Mouse (Mus musculus) heart, embryonic 15.5 days (tissue): ENCODE measurements around the gene Abl1. TPM values are rescaled to one million over a fixed set of nuclear protein-coding genes. Genes with fewer than 3 reads are reported as not detected.
A peak's percentile ranks its signal among the peaks of the same experiment; 100 is the strongest.

Experiments
- ATAC-seq: fragments of 200-750 bp; cut with Nextera tagmentation; replicated peaks from 2 replicates; pipeline ENCODE4 v1.8.0; 2017; ENCODE audit warnings: low read depth, moderate TSS enrichment; ENCODE audit not compliant: insufficient number of reproducible peaks, insufficient read depth, low FRiP score
- H3K27ac ChIP-seq: fragments of 300-500 bp; sonication (generic); 2 replicates; pipeline ENCODE4 v1.5.1; 2015; ENCODE audit warnings: mild to moderate bottlenecking, inconsistent platforms
- H3K27me3 ChIP-seq: fragments of 300-500 bp; sonication (generic); 2 replicates; pipeline ENCODE4 v1.6.1; 2015; ENCODE audit warnings: inconsistent platforms
- H3K36me3 ChIP-seq: fragments of 300-500 bp; sonication (generic); 2 replicates; pipeline ENCODE4 v1.6.1; 2015; ENCODE audit warnings: mild to moderate bottlenecking, inconsistent platforms
- H3K4me1 ChIP-seq: fragments of 300-500 bp; sonication (generic); replicated peaks from 2 replicates; pipeline ENCODE4 v1.6.1; 2015; ENCODE audit warnings: inconsistent platforms
- H3K4me2 ChIP-seq: fragments of 300-500 bp; sonication (generic); 2 replicates; pipeline ENCODE4 v1.6.1; 2015; ENCODE audit warnings: inconsistent platforms, mild to moderate bottlenecking, moderate library complexity
- H3K4me3 ChIP-seq: fragments of 300-500 bp; sonication (generic); 2 replicates; pipeline ENCODE4 v1.5.1; 2015; ENCODE audit warnings: mild to moderate bottlenecking, inconsistent platforms
- H3K9ac ChIP-seq: fragments of 300-500 bp; sonication (generic); 2 replicates; pipeline ENCODE4 v1.6.1; 2015; ENCODE audit warnings: mild to moderate bottlenecking, inconsistent platforms
- H3K9me3 ChIP-seq: fragments of 300-500 bp; sonication (generic); replicated peaks from 2 replicates; pipeline ENCODE4 v1.6.1; 2016; ENCODE audit warnings: inconsistent platforms
- WGBS: fragments of 180-500 bp; shearing (Covaris S2); methylation state at CpG from one replicate; pipeline ENCODE4 v1.1.7; 2015; ENCODE audit warnings: mixed read lengths; 5-methylcytosine and 5-hydroxymethylcytosine counted together
- polyA plus RNA-seq: library from polyadenylated mRNA; unstranded; fragments of >200 nt; fragmentation: Nextera tagmentation; extraction: Ambion mirVana; gene quantifications from 2 replicates; pipeline ENCODE4 v1.2.1, GENCODE M21; 2015

The Abl1 gene
- polyA plus RNA-seq, 1 experiment from 2014 or later = 21.9 TPM

- H3K36me3 ChIP-seq = no peaks in the 10 kb centered on the region
- H3K27me3 ChIP-seq = no peaks in the 10 kb centered on the region
- no peak for ATAC-seq
- 86% methylated on average over 5 of the region's 5 CpGs for WGBS
- H3K27ac ChIP-seq = peak overlapping the region; percentile 72; the same call in 1 of the 2 replicates
- no peak overlapping the region for H3K9ac ChIP-seq
- no peaks in the 10 kb centered on the region for H3K9me3 ChIP-seq
- H3K4me1 ChIP-seq = peaks cover 31% of the 10 kb centered on the region
- H3K4me2 ChIP-seq = no peak overlapping the region
- H3K4me3 ChIP-seq = no peak overlapping the region
Observed at GRCm38 (mm10) chr2:31750133-31750532, 62.0 kb downstream of the Abl1 start.

GRCm38 (mm10) chr2:31757472-31757871, 69.3 kb downstream of the Abl1 start:
- Histone ChIP-seq H3K9ac (no peak overlapping the region), H3K36me3 (no peaks in the 10 kb centered on the region), H3K4me3 (no peak overlapping the region), H3K9me3 (no peaks in the 10 kb centered on the region), H3K4me2 (no peak overlapping the region), H3K27me3 (no peaks in the 10 kb centered on the region), H3K4me1 (peaks cover 38% of the 10 kb centered on the region), H3K27ac (peak overlapping the region; percentile 73)
- ATAC-seq = no peak; the same call in 1 of the 2 replicates

- ATAC-seq = no peak
- no peaks in the 10 kb centered on the region for H3K27me3 ChIP-seq
- peak overlapping the region; percentile 98 for H3K27ac ChIP-seq
- peak overlapping the region; percentile 93 for H3K4me3 ChIP-seq
- H3K36me3 ChIP-seq = no peaks in the 10 kb centered on the region
- H3K4me2 ChIP-seq = peak overlapping the region; percentile 86
- no peaks in the 10 kb centered on the region for H3K9me3 ChIP-seq
- peak overlapping the region; percentile 99; the same call in 1 of the 2 replicates for H3K9ac ChIP-seq
- WGBS = 84% methylated on average over 5 of the region's 5 CpGs
- peaks cover 46% of the 10 kb centered on the region for H3K4me1 ChIP-seq
Observed at GRCm38 (mm10) chr2:31758966-31759365, 70.8 kb downstream of the Abl1 start.

GRCm38 (mm10) chr2:31759751-31760460, 71.7 kb downstream of the Abl1 start:
- peak overlapping the region; percentile 98 for H3K27ac ChIP-seq
- peak overlapping the region; percentile 86 for H3K4me2 ChIP-seq
- no peaks in the 10 kb centered on the region for H3K9me3 ChIP-seq
- H3K9ac ChIP-seq = peak overlapping the region; percentile 99
- peak; percentile 92 for ATAC-seq
- peak overlapping the region; percentile 93 for H3K4me3 ChIP-seq
- WGBS = under 1% methylated on average over 42 of the region's 42 CpGs
- no peaks in the 10 kb centered on the region for H3K36me3 ChIP-seq
- no peaks in the 10 kb centered on the region for H3K27me3 ChIP-seq
- peaks cover 55% of the 10 kb centered on the region for H3K4me1 ChIP-seq

- H3K4me2 ChIP-seq = peak overlapping the region; percentile 86
- peak overlapping the region; percentile 93 for H3K4me3 ChIP-seq
- H3K9ac ChIP-seq = peak overlapping the region; percentile 99
- no peaks in the 10 kb centered on the region for H3K36me3 ChIP-seq
- WGBS = 0% methylated on average over 1 of the region's 1 CpGs
- no peaks in the 10 kb centered on the region for H3K27me3 ChIP-seq
- H3K9me3 ChIP-seq = no peaks in the 10 kb centered on the region
- H3K27ac ChIP-seq = peak overlapping the region; percentile 98
- ATAC-seq = no peak
- peaks cover 58% of the 10 kb centered on the region for H3K4me1 ChIP-seq
Observed at GRCm38 (mm10) chr2:31760486-31760885, 72.3 kb downstream of the Abl1 start.

- peak overlapping the region; percentile 93 for H3K4me3 ChIP-seq
- peak overlapping the region; percentile 98 for H3K27ac ChIP-seq
- H3K9ac ChIP-seq = peak overlapping the region; percentile 99
- ATAC-seq = no peak
- H3K4me1 ChIP-seq = peaks cover 65% of the 10 kb centered on the region
- H3K4me2 ChIP-seq = peak overlapping the region; percentile 86
- no peaks in the 10 kb centered on the region for H3K27me3 ChIP-seq
- no peaks in the 10 kb centered on the region for H3K9me3 ChIP-seq
- 5% methylated on average over 7 of the region's 7 CpGs for WGBS
- no peaks in the 10 kb centered on the region for H3K36me3 ChIP-seq
Observed at GRCm38 (mm10) chr2:31761115-31761531, 72.9 kb downstream of the Abl1 start.

- H3K9me3 ChIP-seq = no peaks in the 10 kb centered on the region
- H3K9ac ChIP-seq = peak overlapping the region; percentile 99
- peak overlapping the region; percentile 86 for H3K4me2 ChIP-seq
- peak overlapping the region; percentile 93 for H3K4me3 ChIP-seq
- WGBS = 6% methylated on average over 4 of the region's 4 CpGs
- H3K27ac ChIP-seq = peak overlapping the region; percentile 98
- no peaks in the 10 kb centered on the region for H3K36me3 ChIP-seq
- H3K27me3 ChIP-seq = no peaks in the 10 kb centered on the region
- ATAC-seq = no peak
- peaks cover 68% of the 10 kb centered on the region for H3K4me1 ChIP-seq
Observed at GRCm38 (mm10) chr2:31761585-31761984, 73.4 kb downstream of the Abl1 start.

- no peak for ATAC-seq
- peak overlapping the region; percentile 93 for H3K4me3 ChIP-seq
- peak overlapping the region; percentile 86 for H3K4me2 ChIP-seq
- H3K4me1 ChIP-seq = peaks cover 70% of the 10 kb centered on the region
- H3K27ac ChIP-seq = peak overlapping the region; percentile 98
- H3K36me3 ChIP-seq = no peaks in the 10 kb centered on the region
- peak overlapping the region; percentile 30 for H3K9ac ChIP-seq
- H3K27me3 ChIP-seq = no peaks in the 10 kb centered on the region
- no peaks in the 10 kb centered on the region for H3K9me3 ChIP-seq
- WGBS = 22% methylated on average over 3 of the region's 3 CpGs
Observed at GRCm38 (mm10) chr2:31762155-31762554, 74.0 kb downstream of the Abl1 start.

- Histone ChIP-seq H3K4me2 (peak overlapping the region; percentile 86), H3K4me3 (0 out of 2 replicates have a peak overlapping the region, but pooled peaks have one; percentile 6), H3K27me3 (no peaks in the 10 kb centered on the region), H3K36me3 (no peaks in the 10 kb centered on the region), H3K9me3 (no peaks in the 10 kb centered on the region), H3K27ac (peak overlapping the region; percentile 68), H3K9ac (peak overlapping the region; percentile 25; the same call in 1 of the 2 replicates), H3K4me1 (peaks cover 71% of the 10 kb centered on the region)
- WGBS = 19% methylated on average over 2 of the region's 2 CpGs
- no peak for ATAC-seq
Observed at GRCm38 (mm10) chr2:31762853-31763252, 74.7 kb downstream of the Abl1 start.

GRCm38 (mm10) chr2:31763271-31763670, 75.1 kb downstream of the Abl1 start:
- Histone ChIP-seq H3K27me3 (no peaks in the 10 kb centered on the region), H3K4me1 (peaks cover 73% of the 10 kb centered on the region), H3K36me3 (no peaks in the 10 kb centered on the region), H3K9ac (no peak overlapping the region), H3K4me2 (peak overlapping the region; percentile 86), H3K4me3 (no peak overlapping the region; the same call in 1 of the 2 replicates), H3K27ac (peak overlapping the region; percentile 68), H3K9me3 (no peaks in the 10 kb centered on the region)
- ATAC-seq = no peak
- WGBS = 33% methylated on average over 2 of the region's 2 CpGs

- no peaks in the 10 kb centered on the region for H3K27me3 ChIP-seq
- H3K36me3 ChIP-seq = no peaks in the 10 kb centered on the region
- no peak overlapping the region for H3K4me2 ChIP-seq
- no peak overlapping the region for H3K9ac ChIP-seq
- H3K9me3 ChIP-seq = no peaks in the 10 kb centered on the region
- ATAC-seq = no peak
- H3K4me1 ChIP-seq = peaks cover 92% of the 10 kb centered on the region
- H3K4me3 ChIP-seq = no peak overlapping the region
- WGBS = 94% methylated on average over 6 of the region's 6 CpGs
- 0 out of 2 replicates have a peak overlapping the region, but pooled peaks have one; percentile 91 for H3K27ac ChIP-seq
Observed at GRCm38 (mm10) chr2:31767104-31767503, 78.9 kb downstream of the Abl1 start.

GRCm38 (mm10) chr2:31767815-31768214, 79.6 kb downstream of the Abl1 start:
- 57% methylated on average over 4 of the region's 4 CpGs for WGBS
- Histone ChIP-seq H3K9ac (no peak overlapping the region), H3K9me3 (no peaks in the 10 kb centered on the region), H3K27me3 (no peaks in the 10 kb centered on the region), H3K27ac (peak overlapping the region; percentile 91), H3K4me1 (peaks cover 91% of the 10 kb centered on the region), H3K4me2 (no peak overlapping the region), H3K4me3 (no peak overlapping the region), H3K36me3 (no peaks in the 10 kb centered on the region)
- no peak for ATAC-seq
